Mouse (Mus musculus) thymus, postnatal 36 days (tissue): ENCODE results near the gene Gxylt1.
A peak's percentile ranks its signal among the peaks of the same experiment; 100 is the strongest.
"Not testable (repeated sequence)": the region's sequence is repeated elsewhere in the genome, so short reads cannot be mapped to it uniquely, and the experiment has no call there.

Experiments used
- DNase-seq, 2 experiments: peaks; one replicate each; pipeline ENCODE4 v3.0.0; 2022; ENCODE audit warnings: mixed read lengths in 2 of 2

Gene Gxylt1

GRCm38 (mm10) chr15:93262818-93263217 lies 12.2 kb downstream of the Gxylt1 start:
- no peak for DNase-seq

DNA sequence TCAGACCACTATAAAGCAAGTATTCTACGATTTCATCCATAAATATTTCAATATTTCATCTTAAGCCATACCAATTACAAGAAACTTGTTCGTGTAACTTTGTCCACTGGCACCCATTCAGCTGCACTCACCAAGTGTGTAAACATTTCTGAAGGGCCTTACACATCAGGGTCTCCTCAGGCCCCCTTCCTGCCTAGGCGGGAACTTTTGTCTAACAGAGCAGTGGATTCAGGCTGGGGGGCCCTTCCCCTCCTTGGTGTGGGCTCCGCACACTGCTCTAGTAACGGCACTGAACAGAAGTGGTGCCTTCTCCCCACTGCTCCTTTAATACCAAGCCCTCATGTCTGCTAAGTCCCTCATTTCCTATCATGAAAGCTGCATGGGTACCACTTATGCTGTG lies 12.7 kb downstream of the Gxylt1 start:
- no peak for DNase-seq

GRCm38 (mm10) chr15:93259933-93260332 lies 15.0 kb downstream of the Gxylt1 start:
- DNase-seq = no peak

DNA sequence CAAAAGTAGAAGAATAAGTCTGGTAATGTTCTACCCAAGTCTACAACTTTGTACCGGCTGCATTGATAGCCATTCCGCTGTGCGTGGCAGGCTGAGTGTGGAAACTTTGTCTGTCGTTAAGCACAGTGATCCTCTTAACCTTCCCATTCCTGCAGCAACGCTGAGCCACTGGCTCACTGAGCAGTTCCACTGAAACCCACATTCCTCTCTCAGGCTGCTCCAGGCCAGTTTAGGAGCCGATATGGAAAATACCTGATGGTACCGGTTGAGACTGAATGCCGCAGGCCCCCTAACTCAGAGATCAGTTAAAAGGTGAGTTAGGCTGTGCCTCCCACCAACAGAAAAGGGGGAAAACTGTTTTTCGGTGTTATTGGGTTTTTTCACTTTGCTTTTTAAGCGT lies 19.7 kb downstream of the Gxylt1 start:
- DNase-seq = no peak

- no peak for DNase-seq
Measured at GRCm38 (mm10) chr15:93253172-93253571, 21.8 kb downstream of the Gxylt1 start.

DNA sequence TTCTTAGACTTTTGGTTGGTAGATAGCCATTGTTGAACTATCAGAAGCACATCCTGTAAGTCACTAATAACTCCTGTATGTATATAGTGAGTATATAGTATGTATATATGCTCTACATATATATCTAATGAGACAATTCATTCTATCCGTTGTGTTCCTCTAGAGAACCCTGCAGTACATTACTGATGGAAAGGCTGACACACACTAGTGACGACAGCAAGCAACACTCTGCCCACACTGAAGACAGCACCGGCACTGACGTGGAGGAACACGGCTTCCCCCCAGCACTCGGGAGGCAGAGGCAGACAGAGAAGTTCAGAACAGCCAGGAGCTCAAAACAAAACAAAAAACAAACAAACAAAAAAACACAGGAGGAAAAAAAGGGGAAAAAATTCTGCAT lies 22.6 kb downstream of the Gxylt1 start:
- no peak for DNase-seq

DNA sequence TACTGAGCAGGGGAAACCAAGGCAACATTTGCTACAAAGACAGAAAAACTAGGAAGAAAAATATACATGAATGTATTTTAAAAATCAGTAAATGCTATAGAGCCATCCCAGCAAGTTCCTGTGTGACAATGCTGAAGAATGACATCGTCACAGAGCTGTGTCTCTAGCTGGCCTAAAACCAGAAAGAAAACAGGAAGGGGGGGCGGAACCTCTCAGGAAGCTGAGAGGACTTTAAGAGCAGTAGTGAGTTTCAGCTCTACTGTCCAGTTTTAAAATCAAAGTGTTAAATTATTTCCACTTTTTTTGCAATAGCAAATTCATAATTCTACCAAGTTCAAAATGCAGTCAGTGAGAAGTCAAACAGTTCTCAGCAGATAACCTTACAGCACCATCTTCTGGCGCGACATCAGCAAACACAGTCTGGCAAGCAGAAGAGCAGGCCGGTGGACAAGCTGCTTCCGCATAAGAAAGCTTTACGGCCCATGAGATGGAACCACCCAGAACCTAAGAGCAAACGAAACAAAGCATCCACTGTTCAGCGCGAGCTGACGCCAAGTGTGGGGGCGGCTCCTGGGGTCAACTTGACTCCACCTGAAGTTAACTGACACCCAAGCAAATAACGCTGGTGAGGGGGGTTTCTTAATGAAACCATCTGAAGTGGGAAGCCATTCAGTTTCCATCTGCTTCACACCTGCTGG lies 23.3 kb downstream of the Gxylt1 start:
- DNase-seq = no peak

GRCm38 (mm10) chr15:93243202-93243601 lies 31.8 kb downstream of the Gxylt1 start:
- DNase-seq = no peak

- not testable (repeated sequence) for DNase-seq
Measured at GRCm38 (mm10) chr15:93236456-93236855, 38.5 kb downstream of the Gxylt1 start.

DNA sequence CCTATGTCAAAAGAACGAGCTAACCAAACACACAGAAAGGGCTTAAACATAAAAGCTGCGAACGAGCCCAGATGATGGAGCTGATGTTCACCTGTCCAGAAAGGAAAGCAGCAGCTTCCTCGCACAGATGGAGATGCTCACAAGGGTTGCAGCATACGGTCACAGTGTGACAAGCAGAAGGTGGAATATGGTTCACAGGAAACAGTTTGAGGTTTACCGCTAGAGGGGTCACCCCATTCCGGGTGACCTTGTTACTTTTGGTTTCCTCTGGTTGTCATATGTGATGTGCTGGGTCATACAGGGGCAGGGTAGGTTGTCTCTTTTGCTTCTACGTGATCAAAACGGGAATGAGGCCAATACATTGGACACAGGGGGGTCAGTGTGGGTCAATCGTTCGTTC lies 46.0 kb downstream of the Gxylt1 start:
- peak in 1 of 2 experiments; percentile 18 for DNase-seq

DNA sequence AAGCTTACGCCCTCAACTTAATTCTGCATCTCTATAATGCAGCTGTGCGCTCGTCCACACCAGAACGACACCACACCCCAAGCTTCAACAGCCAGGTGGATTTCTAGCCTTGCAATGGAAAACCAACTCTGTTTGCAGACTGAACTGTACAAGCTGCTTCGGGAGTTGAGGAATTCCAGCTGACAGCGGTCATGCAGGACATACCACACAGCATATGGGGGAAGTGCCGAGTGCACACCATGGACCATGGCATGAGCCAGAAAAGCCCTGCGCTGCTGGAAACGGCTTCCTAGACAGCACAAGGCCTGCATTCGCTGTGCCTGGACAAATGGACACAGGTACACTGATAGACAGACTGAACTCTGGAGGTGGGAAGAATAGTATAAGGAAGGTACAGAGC lies 46.6 kb downstream of the Gxylt1 start:
- DNase-seq = no peak

DNA sequence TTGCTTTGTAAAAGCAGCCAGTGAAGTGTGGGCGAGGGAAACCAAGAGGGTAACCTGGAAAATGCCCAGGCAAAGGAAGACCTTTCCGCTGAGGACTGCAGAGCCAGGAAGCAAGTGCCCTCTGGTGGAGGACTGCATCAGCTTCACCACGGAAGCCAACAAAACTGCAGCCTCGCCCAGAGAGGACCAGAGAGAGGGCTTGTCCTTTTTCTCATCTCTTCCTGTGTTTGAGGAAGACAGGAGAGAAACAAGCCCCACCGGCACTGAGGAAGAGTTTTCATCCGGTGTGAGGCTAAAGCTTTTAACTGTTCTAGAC lies 47.3 kb downstream of the Gxylt1 start:
- peak; percentile 24 to 33 for DNase-seq

- no peak for DNase-seq
Measured at GRCm38 (mm10) chr15:93226930-93227763, 47.8 kb downstream of the Gxylt1 start.

GRCm38 (mm10) chr15:93222475-93222874 lies 52.5 kb downstream of the Gxylt1 start:
- DNase-seq = no peak

DNA sequence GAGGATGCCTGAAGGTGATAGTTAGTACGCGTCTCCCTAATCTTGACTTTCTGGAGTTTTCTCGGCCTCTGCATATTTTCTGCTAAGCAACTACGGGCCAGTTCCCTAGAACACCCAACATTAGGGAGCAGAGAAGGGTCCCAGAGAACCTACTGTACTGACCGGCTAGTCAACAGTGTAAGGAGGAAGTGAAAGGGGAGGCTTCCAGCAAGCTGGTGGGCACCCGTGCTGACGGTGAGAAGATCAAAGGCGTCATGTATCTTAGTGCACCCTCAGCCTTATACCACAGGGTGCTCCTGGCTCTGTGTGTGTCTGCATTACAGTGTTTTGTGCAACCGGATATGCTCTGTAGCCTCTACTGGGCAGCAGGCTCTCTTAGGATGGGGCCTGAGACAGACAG lies 62.4 kb downstream of the Gxylt1 start:
- DNase-seq = no peak

DNA sequence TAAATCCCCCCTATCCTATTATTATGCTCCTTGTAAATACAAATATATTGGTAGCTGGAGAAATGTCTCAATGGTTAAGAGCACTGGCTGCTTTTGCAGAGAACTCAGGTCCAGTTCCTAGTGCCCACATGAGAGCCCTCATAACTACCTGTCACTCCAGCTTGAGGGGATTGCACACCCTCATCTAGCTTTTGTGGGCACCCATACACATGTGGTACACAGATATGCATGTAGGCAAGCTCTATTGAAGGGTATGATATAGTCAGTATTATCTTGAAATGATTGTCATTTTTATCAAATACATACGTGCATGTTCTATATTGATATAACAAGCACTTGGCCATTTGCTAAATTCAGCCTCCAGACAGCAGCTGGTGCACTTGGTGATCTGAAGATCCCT lies 70.1 kb downstream of the Gxylt1 start:
- no peak for DNase-seq

- no peak for DNase-seq
Measured at GRCm38 (mm10) chr15:93201956-93202355, 73.0 kb downstream of the Gxylt1 start.

- no peak for DNase-seq
Measured at GRCm38 (mm10) chr15:93191387-93192145, 83.4 kb downstream of the Gxylt1 start.
